Mouse (Mus musculus) olfactory bulb, adult 2 months (tissue): ENCODE data around the gene Rnf43. TPM values are rescaled to one million over a fixed set of nuclear protein-coding genes. Genes with fewer than 3 reads are reported as not detected.

ENCODE experiments used
- H3K27ac ChIP-seq: fragments of 200-500 bp; 2 replicates; pipeline ENCODE4 v1.5.1; 2012; ENCODE audit warnings: low read depth, low read length; ENCODE audit not compliant: insufficient read depth
- H3K4me1 ChIP-seq: fragments of 200-500 bp; 2 replicates; pipeline ENCODE4 v1.6.1; 2012; ENCODE audit warnings: low read length; ENCODE audit not compliant: control insufficient read depth, insufficient read depth
- H3K4me3 ChIP-seq: fragments of 200-500 bp; 2 replicates; pipeline ENCODE4 v1.5.1; 2012; ENCODE audit warnings: mild to moderate bottlenecking, low read depth, low read length, moderate library complexity; ENCODE audit not compliant: insufficient read depth
- CTCF ChIP-seq: fragments of 200-500 bp; IDR thresholded peaks from 2 replicates; pipeline ENCODE4 v1.5.1; 2012; ENCODE audit warnings: low read depth, mild to moderate bottlenecking, low read length, moderate library complexity; ENCODE audit not compliant: insufficient read depth
- POLR2A ChIP-seq: fragments of 200-500 bp; IDR thresholded peaks from 2 replicates; pipeline ENCODE4 v1.6.1; 2012; ENCODE audit warnings: mild to moderate bottlenecking, low read depth, low read length, moderate library complexity; ENCODE audit not compliant: insufficient read depth
- WGBS: fragments of 180-500 bp; shearing (Covaris S2); methylation state at CpG from one replicate; pipeline ENCODE4 v1.1.7; 2018; 5-methylcytosine and 5-hydroxymethylcytosine counted together
- polyA plus RNA-seq: library from polyadenylated mRNA; stranded (reverse); fragments of >200 nt; gene quantifications from 2 replicates; pipeline ENCODE4 v1.2.4, GENCODE M21; 2012; ENCODE audit warnings: low replicate concordance; ENCODE audit not compliant: missing spikeins, insufficient read depth, insufficient read length

Gene Rnf43
- polyA plus RNA-seq, 1 experiment, result not detected

GRCm38 (mm10) chr11:87751031-87751430, 88.5 kb downstream of the Rnf43 start:
- Histone ChIP-seq H3K27ac (peak overlapping the region; percentile 10; the same call in 1 of the 2 replicates), H3K4me3 (no peak overlapping the region; the same call in 1 of the 2 replicates), H3K4me1 (no peaks in the 10 kb centered on the region)
- WGBS, result 82% methylated on average over 8 of the region's 8 CpGs
- TF ChIP-seq CTCF (no peak), POLR2A (no peak)

GRCm38 (mm10) chr11:87751491-87751966, 89.0 kb downstream of the Rnf43 start:
- peak overlapping the region; percentile 10; the same call in 1 of the 2 replicates for H3K27ac ChIP-seq
- WGBS, result 77% methylated on average over 4 of the region's 4 CpGs
- H3K4me3 ChIP-seq, result no peak overlapping the region; the same call in 1 of the 2 replicates
- no peak for TF ChIP-seq CTCF
- no peak for TF ChIP-seq POLR2A
- H3K4me1 ChIP-seq, result no peaks in the 10 kb centered on the region

- H3K4me1 ChIP-seq, result no peaks in the 10 kb centered on the region
- TF ChIP-seq CTCF, result no peak
- no peak overlapping the region for H3K27ac ChIP-seq
- no peak overlapping the region for H3K4me3 ChIP-seq
- WGBS, result 88% methylated on average over 1 of the region's 1 CpGs
Measured at GRCm38 (mm10) chr11:87752307-87752706, 89.8 kb downstream of the Rnf43 start.

- TF ChIP-seq POLR2A (no peak), CTCF (no peak)
- Histone ChIP-seq H3K4me1 (no peaks in the 10 kb centered on the region), H3K27ac (no peak overlapping the region), H3K4me3 (no peak overlapping the region)
- WGBS, result 86% methylated on average over 8 of the region's 8 CpGs
Measured at GRCm38 (mm10) chr11:87753255-87753654, 90.7 kb downstream of the Rnf43 start.

GRCm38 (mm10) chr11:87753891-87754501, 91.5 kb downstream of the Rnf43 start:
- WGBS, result 86% methylated on average over 5 of the region's 5 CpGs

GRCm38 (mm10) chr11:87754603-87755002, 92.1 kb downstream of the Rnf43 start:
- Histone ChIP-seq H3K27ac (no peak overlapping the region), H3K4me1 (no peaks in the 10 kb centered on the region), H3K4me3 (no peak overlapping the region; the same call in 1 of the 2 replicates)
- 79% methylated on average over 5 of the region's 5 CpGs for WGBS
- TF ChIP-seq POLR2A (no peak), CTCF (no peak)

More at GRCm38 (mm10) chr11:87753891-87754501, 91.5 kb downstream of the Rnf43 start:
- Histone ChIP-seq H3K4me1 (no peaks in the 10 kb centered on the region), H3K27ac (no peak overlapping the region), H3K4me3 (no peak overlapping the region)
- TF ChIP-seq CTCF (no peak), POLR2A (no peak)

GRCm38 (mm10) chr11:87755360-87756017, 93.0 kb downstream of the Rnf43 start:
- TF ChIP-seq CTCF (no peak), POLR2A (no peak)
- 75% methylated on average over 17 of the region's 17 CpGs for WGBS
- H3K27ac ChIP-seq, result no peak overlapping the region
- H3K4me3 ChIP-seq, result no peak overlapping the region; the same call in 1 of the 2 replicates
- no peaks in the 10 kb centered on the region; the same call in 1 of the 2 replicates for H3K4me1 ChIP-seq

GRCm38 (mm10) chr11:87756251-87756820, 93.8 kb downstream of the Rnf43 start:
- H3K4me3 ChIP-seq, result peak overlapping the region; percentile 30; the same call in 1 of the 2 replicates
- TF ChIP-seq CTCF (no peak), POLR2A (no peak)
- H3K27ac ChIP-seq, result 0 out of 2 replicates have a peak overlapping the region, but pooled peaks have one; percentile 10
- WGBS, result 87% methylated on average over 15 of the region's 15 CpGs
- no peaks in the 10 kb centered on the region; the same call in 1 of the 2 replicates for H3K4me1 ChIP-seq
